Mouse (Mus musculus) lung, postnatal 0 days (tissue): ENCODE measurements around the gene Gm17720. TPM values are rescaled to one million over a fixed set of nuclear protein-coding genes. Genes with fewer than 3 reads are reported as not detected.
"Not testable (repeated sequence)": the region's sequence is repeated elsewhere in the genome, so short reads cannot be mapped to it uniquely, and the experiment has no call there.

Experiments
- ATAC-seq: fragments of 200-750 bp; cut with Nextera tagmentation; 2 replicates; pipeline ENCODE4 v1.8.0; 2017; ENCODE audit warnings: moderate library complexity
- DNase-seq: peaks from one replicate; pipeline ENCODE4 v3.0.0-alpha.2; 2016; ENCODE audit warnings: low spot score
- H3K27ac ChIP-seq: fragments of 300-500 bp; sonication (generic); 2 replicates; pipeline ENCODE4 v1.5.1; 2014; ENCODE audit warnings: antibody characterized with exemption, mild to moderate bottlenecking, low read length, mixed read lengths
- H3K27me3 ChIP-seq: fragments of 300-500 bp; sonication (generic); replicated peaks from 2 replicates; pipeline ENCODE4 v1.6.1; 2014; ENCODE audit warnings: low read length, mixed read lengths; ENCODE audit not compliant: insufficient read depth
- H3K36me3 ChIP-seq: fragments of 300-500 bp; sonication (generic); 2 replicates; pipeline ENCODE4 v1.6.1; 2014; ENCODE audit warnings: low read length, mixed read lengths; ENCODE audit not compliant: insufficient read depth
- H3K4me1 ChIP-seq: fragments of 300-500 bp; sonication (generic); 2 replicates; pipeline ENCODE4 v1.6.1; 2014; ENCODE audit warnings: antibody characterized with exemption, low read depth, low read length, mixed read lengths; ENCODE audit not compliant: insufficient read depth
- H3K4me2 ChIP-seq: fragments of 300-500 bp; sonication (generic); replicated peaks from 2 replicates; pipeline ENCODE4 v1.6.1; 2014; ENCODE audit warnings: low read depth, mild to moderate bottlenecking, low read length, moderate library complexity, mixed read lengths
- H3K4me3 ChIP-seq: fragments of 300-500 bp; sonication (generic); 2 replicates; pipeline ENCODE4 v1.5.1; 2014; ENCODE audit warnings: low read depth, low read length
- H3K9ac ChIP-seq: fragments of 300-500 bp; sonication (generic); replicated peaks from 2 replicates; pipeline ENCODE4 v1.6.1; 2014; ENCODE audit warnings: low read depth, mild to moderate bottlenecking
- H3K9me3 ChIP-seq: fragments of 300-500 bp; sonication (generic); 2 replicates; pipeline ENCODE4 v1.6.1; 2016; ENCODE audit warnings: low read length, mixed read lengths
- CTCF ChIP-seq: IDR thresholded peaks from 2 replicates; pipeline ENCODE4 v1.5.1; 2016; ENCODE audit warnings: antibody characterized with exemption, mild to moderate bottlenecking
- EP300 ChIP-seq: IDR thresholded peaks from 2 replicates; pipeline ENCODE4 v1.6.1; 2016; ENCODE audit warnings: antibody characterized with exemption, mild to moderate bottlenecking, control low read depth
- WGBS: fragments of 180-500 bp; shearing (Covaris S2); extraction: QIAGEN DNeasy Blood & Tissue Kit; methylation state at CpG from one replicate; pipeline ENCODE4 v1.1.7; 2014; 5-methylcytosine and 5-hydroxymethylcytosine counted together
- polyA plus RNA-seq: library from polyadenylated mRNA; unstranded; fragments of >200 nt; fragmentation: Nextera tagmentation; extraction: Ambion mirVana; gene quantifications from 2 replicates; pipeline ENCODE4 v1.2.1, GENCODE M21; 2015

Gene Gm17720
- polyA plus RNA-seq, 1 experiment from 2014 or later: not detected

GRCm38 (mm10) chr8:110058207-110058606, 44.3 kb downstream of the Gm17720 start:
- no peak for DNase-seq
- Histone ChIP-seq H3K4me3 (no peak overlapping the region), H3K27ac (no peak overlapping the region), H3K4me2 (no peak overlapping the region), H3K9me3 (no peaks in the 10 kb centered on the region; the same call in 1 of the 2 replicates), H3K27me3 (no peaks in the 10 kb centered on the region), H3K9ac (no peak overlapping the region), H3K36me3 (no peaks in the 10 kb centered on the region), H3K4me1 (no peaks in the 10 kb centered on the region)
- TF ChIP-seq EP300: no peak
- no peak for TF ChIP-seq CTCF
- WGBS: 54% methylated on average over 8 of the region's 8 CpGs
- ATAC-seq: no peak

DNA sequence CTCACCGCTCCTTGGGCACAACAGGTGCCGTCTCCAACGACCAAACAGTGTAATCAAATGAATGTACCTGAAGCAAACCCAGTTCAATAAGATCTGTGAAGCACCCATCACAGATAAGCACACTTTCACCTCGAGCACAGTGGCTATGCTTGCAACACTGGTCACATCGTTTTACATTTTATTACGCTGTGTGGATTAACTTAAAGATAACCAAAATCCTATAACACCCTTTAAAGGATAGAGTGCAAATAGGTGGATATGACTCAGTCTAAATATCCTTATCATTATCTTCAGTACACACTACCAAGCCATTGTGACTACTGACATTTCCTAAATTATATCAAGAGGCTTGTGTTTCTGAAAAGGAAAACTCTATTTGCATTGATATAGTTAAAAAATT, 51.3 kb downstream of the Gm17720 start:
- H3K27me3 ChIP-seq: no peaks in the 10 kb centered on the region
- no peaks in the 10 kb centered on the region for H3K9me3 ChIP-seq
- no peak for TF ChIP-seq CTCF
- TF ChIP-seq EP300: no peak
- no peak overlapping the region for H3K9ac ChIP-seq
- H3K4me3 ChIP-seq: no peak overlapping the region
- H3K4me2 ChIP-seq: no peak overlapping the region
- H3K36me3 ChIP-seq: no peaks in the 10 kb centered on the region
- ATAC-seq (no peak), DNase-seq (no peak)
- H3K27ac ChIP-seq: no peak overlapping the region
- no peaks in the 10 kb centered on the region for H3K4me1 ChIP-seq
- WGBS: 47% methylated on average over 6 of the region's 6 CpGs

DNA sequence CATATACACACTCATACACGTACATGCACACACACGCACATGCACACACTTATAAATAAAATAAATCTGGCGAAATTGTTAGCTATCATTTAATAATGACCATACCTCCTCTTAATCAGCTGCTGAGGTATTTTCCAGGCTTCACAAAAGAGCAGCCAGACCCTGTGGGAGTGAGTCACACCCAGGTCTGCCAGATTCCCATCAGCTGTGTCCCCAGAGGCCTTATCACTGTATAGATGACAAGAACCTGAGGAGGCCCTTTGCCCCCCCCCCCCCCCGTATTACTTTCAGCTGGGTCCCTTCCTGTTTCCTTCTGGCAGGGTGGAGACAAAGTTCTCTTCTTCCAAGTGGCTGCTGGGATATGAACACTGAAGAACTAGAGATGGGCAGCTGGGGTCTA, 62.0 kb downstream of the Gm17720 start:
- Histone ChIP-seq H3K4me2 (no peak overlapping the region), H3K36me3 (no peaks in the 10 kb centered on the region), H3K9me3 (no peaks in the 10 kb centered on the region), H3K4me3 (no peak overlapping the region), H3K9ac (no peak overlapping the region), H3K27ac (no peak overlapping the region), H3K4me1 (no peaks in the 10 kb centered on the region), H3K27me3 (no peaks in the 10 kb centered on the region)
- TF ChIP-seq CTCF (no peak), EP300 (no peak)
- 67% methylated on average over 4 of the region's 4 CpGs for WGBS
- ATAC-seq (no peak), DNase-seq (no peak)

- 44% methylated on average over 5 of the region's 5 CpGs for WGBS
- no peak for TF ChIP-seq EP300
- TF ChIP-seq CTCF: no peak
- ATAC-seq: peak; percentile 74
- Histone ChIP-seq H3K27ac (no peak within 1 kb of the TSS), H3K9ac (no peak within 1 kb of the TSS), H3K9me3 (no peaks in the 10 kb centered on the region), H3K4me1 (no peaks in the 10 kb centered on the region), H3K36me3 (no peaks in the 10 kb centered on the region), H3K4me2 (no peak within 1 kb of the TSS), H3K4me3 (no peak within 1 kb of the TSS), H3K27me3 (no peaks in the 10 kb centered on the region)
- peak; percentile 51 for DNase-seq
These were observed 62.9 kb downstream of the Gm17720 start, which contains the start of gene Chst4 for GRCm38 (mm10) chr8:110039659-110040058. TSS of gene Chst4 (minus strand) at chr8:110039740.

DNA sequence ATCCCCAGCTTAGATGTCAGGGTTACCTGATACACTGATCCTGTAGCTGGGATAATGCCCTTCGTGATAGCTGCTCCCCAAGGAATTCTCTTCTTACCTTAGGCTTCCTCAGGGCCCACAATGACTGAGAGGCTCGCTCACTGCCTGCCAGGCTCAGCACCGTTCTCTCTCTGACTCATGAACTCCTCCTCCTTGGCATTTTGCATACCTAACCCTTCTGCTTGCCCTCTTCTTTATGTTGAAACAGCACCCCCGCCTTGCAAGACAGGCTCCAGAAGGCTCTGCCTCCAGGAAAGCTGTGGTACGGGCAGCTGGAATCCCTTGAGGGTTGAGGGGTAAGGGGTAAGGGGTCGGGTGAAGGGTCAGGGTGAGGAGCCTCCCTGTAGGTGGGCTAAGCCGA, 63.3 kb downstream of the Gm17720 start:
- ATAC-seq: peak; percentile 70
- Histone ChIP-seq H3K27me3 (no peaks in the 10 kb centered on the region), H3K27ac (no peak overlapping the region), H3K9ac (no peak overlapping the region), H3K9me3 (no peaks in the 10 kb centered on the region), H3K4me1 (no peaks in the 10 kb centered on the region), H3K4me3 (no peak overlapping the region), H3K36me3 (no peaks in the 10 kb centered on the region), H3K4me2 (no peak overlapping the region)
- peak; percentile 66 for DNase-seq
- TF ChIP-seq CTCF: no peak
- no peak for TF ChIP-seq EP300
- 19% methylated on average over 7 of the region's 7 CpGs for WGBS

- no peak overlapping the region for H3K9ac ChIP-seq
- H3K36me3 ChIP-seq: no peaks in the 10 kb centered on the region
- 34% methylated on average over 2 of the region's 2 CpGs for WGBS
These were observed 66.4 kb downstream of the Gm17720 start for GRCm38 (mm10) chr8:110036156-110036555.

DNA sequence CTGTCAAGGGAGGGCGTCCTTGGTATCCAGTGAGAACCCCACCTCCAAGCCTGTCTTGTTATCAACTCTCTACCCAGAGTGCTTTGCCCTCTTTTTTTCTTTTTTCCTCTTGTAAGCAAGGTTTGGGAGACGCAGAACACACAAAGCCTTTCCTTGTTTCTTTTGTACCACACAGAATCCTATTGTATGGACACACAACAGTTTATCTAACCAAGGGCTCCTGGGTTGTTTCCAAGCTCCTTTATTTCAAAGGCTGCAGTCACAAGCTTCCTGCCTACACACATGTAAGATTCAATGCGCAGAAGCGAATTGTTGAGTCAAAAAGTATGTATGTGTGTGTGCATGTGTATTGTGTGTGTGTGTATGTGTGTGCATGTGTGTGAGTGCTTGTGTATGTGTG, 68.2 kb downstream of the Gm17720 start:
- no peak overlapping the region for H3K27ac ChIP-seq
- 67% methylated on average over 4 of the region's 4 CpGs for WGBS
- no peak for DNase-seq

More at GRCm38 (mm10) chr8:110036156-110036555, 66.4 kb downstream of the Gm17720 start:
- H3K4me3 ChIP-seq: no peak overlapping the region
- no peaks in the 10 kb centered on the region for H3K9me3 ChIP-seq
- H3K4me2 ChIP-seq: no peak overlapping the region
- TF ChIP-seq EP300 (no peak), CTCF (no peak)
- DNase-seq (no peak), ATAC-seq (no peak)
- no peaks in the 10 kb centered on the region for H3K4me1 ChIP-seq
- no peak overlapping the region for H3K27ac ChIP-seq
- H3K27me3 ChIP-seq: no peaks in the 10 kb centered on the region

DNA sequence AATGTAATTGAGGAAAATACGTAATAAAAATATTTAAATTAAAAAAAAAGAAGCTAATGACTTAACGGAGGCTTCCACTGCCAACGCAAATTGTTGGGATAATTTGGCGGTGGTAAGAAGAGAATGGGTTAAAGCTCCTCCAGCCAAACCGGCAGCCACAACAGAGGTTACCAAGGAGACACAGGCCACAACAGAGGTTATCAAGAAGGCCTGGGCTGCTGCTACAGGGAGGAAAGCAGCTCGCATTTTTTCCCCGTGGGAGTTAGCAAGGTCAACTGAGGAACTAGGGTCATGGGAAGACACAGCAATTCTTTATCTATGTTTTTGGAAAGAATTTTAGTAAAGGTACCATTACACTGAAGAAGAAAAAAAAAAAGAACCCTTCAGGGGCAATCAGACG, 68.8 kb downstream of the Gm17720 start:
- not testable (repeated sequence) for H3K27ac ChIP-seq, H3K9ac ChIP-seq, ATAC-seq, H3K4me1 ChIP-seq, H3K27me3 ChIP-seq, H3K4me3 ChIP-seq, H3K9me3 ChIP-seq, H3K4me2 ChIP-seq, H3K36me3 ChIP-seq
- 42% methylated on average over 8 of the region's 8 CpGs for WGBS
- peak; percentile 22 for DNase-seq

More for the DNA sequence above, 68.2 kb downstream of the Gm17720 start:
- ATAC-seq: no peak
- no peak for TF ChIP-seq CTCF
- H3K4me1 ChIP-seq: no peaks in the 10 kb centered on the region; the same call in 1 of the 2 replicates
- no peaks in the 10 kb centered on the region for H3K27me3 ChIP-seq
- H3K4me3 ChIP-seq: no peak overlapping the region
- no peaks in the 10 kb centered on the region for H3K9me3 ChIP-seq
- no peak overlapping the region for H3K4me2 ChIP-seq
- no peaks in the 10 kb centered on the region for H3K36me3 ChIP-seq
- H3K9ac ChIP-seq: no peak overlapping the region
